Mouse (Mus musculus) thymus, adult 2 months (tissue): Measurements from ENCODE around the gene Cyp2g1.
"Not testable (repeated sequence)": the region's sequence is repeated elsewhere in the genome, so short reads cannot be mapped to it uniquely, and the experiment has no call there.

ENCODE experiments used
- CTCF ChIP-seq: fragments of 200-500 bp; IDR thresholded peaks from 2 replicates; pipeline ENCODE4 v1.5.1; 2012; ENCODE audit warnings: mild to moderate bottlenecking, control low read depth, low read length, moderate library complexity, borderline replicate concordance; ENCODE audit not compliant: control insufficient read depth, poor library complexity, insufficient read depth; ENCODE audit errors: extremely low read depth
- POLR2A ChIP-seq: fragments of 200-500 bp; IDR thresholded peaks from 2 replicates; pipeline ENCODE4 v1.6.1; 2012; ENCODE audit warnings: mild to moderate bottlenecking, low read length, control low read depth, moderate library complexity; ENCODE audit not compliant: control insufficient read depth, poor library complexity, insufficient read depth; ENCODE audit errors: extremely low read depth

- TF ChIP-seq CTCF, POLR2A: not testable (repeated sequence)
These were observed 41.4 kb downstream of the Cyp2g1 start for GRCm38 (mm10) chr7:26850063-26850462.
